ENCODE assay signal across 8 mouse cellular contexts in genomic region chr12:73286287-73287092, GRCm38 (mm10). TPM values are rescaled to one million over a fixed set of nuclear protein-coding genes. Genes with fewer than 3 reads are reported as not detected.
DNase-seq lines count a peak whose midpoint lies in the region; ATAC-seq and TF ChIP-seq lines count a peak whose summit lies in the region.

Trmt5 (minus strand) TSS chr12:73286710.
Slc38a6 (plus strand) TSS chr12:73286779.

- H3K9me3 ChIP-seq in E14TG2a.4 (ENCODE audit: low read length) = no peaks in the 10 kb centered on the region
- H3K9me3 ChIP-seq in forebrain, embryonic 13.5 days (replicated peaks) = no peaks in the 10 kb centered on the region
- H3K9me3 ChIP-seq in neural tube, embryonic 15.5 days (replicated peaks) = no peaks in the 10 kb centered on the region

- peak within 1 kb of the TSS; percentile 75 for H3K27ac ChIP-seq in forebrain, embryonic 13.5 days
- H3K27ac ChIP-seq in neural tube, embryonic 15.5 days (replicated peaks) = peak within 1 kb of the TSS; percentile 87

- DNase-seq in c-Kit-positive CD71-positive TER-119-positive erythroid progenitor cells, embryonic 14.5 days (ENCODE audit: low spot score) = peak; percentile 87
- peak; percentile 90 to 94 for DNase-seq in heart, postnatal 14 days
- DNase-seq in layer of hippocampus, adult 11-12 months (ENCODE audit: low spot score) = peak; percentile 93
- DNase-seq in lung, adult 18-20 months = peak; percentile 92 to 94
- DNase-seq in testis, postnatal 14 days (ENCODE audit: low spot score) = peak; percentile 94

- H3K4me1 ChIP-seq in E14TG2a.4 (replicated peaks; ENCODE audit: low read depth, low read length) = peaks cover 33% of the 10 kb centered on the region
- peaks cover 17% of the 10 kb centered on the region for H3K4me1 ChIP-seq in forebrain, embryonic 13.5 days
- H3K4me1 ChIP-seq in neural tube, embryonic 15.5 days = peaks cover 43% of the 10 kb centered on the region

- intact Hi-C loops in heart, postnatal 14 days (cut with DNase I) = loop anchor here (2.0 to 10.0 kb wide), 4 partner anchors 79 to 242 kb away; partner anchors contain the start of gene Mnat1

- ATAC-seq in forebrain, embryonic 13.5 days = peak; percentile 98
- ATAC-seq in neural tube, embryonic 15.5 days (ENCODE audit: low FRiP score) = peak; percentile 97

- H3K4me2 ChIP-seq in forebrain, embryonic 13.5 days = peak within 1 kb of the TSS; percentile 70
- H3K4me2 ChIP-seq in neural tube, embryonic 15.5 days = peak within 1 kb of the TSS; percentile 80

- no peak for TF ChIP-seq CTCF in E14TG2a.4 (conservative IDR thresholded peaks at IDR 0.05; ENCODE audit: low read length)

- H3K9ac ChIP-seq in forebrain, embryonic 13.5 days = peak within 1 kb of the TSS; percentile 87
- H3K9ac ChIP-seq in neural tube, embryonic 15.5 days (replicated peaks) = peak within 1 kb of the TSS; percentile 91

- H3K27me3 ChIP-seq in E14TG2a.4 (ENCODE audit: insufficient read depth, low read length) = no peaks in the 10 kb centered on the region
- no peaks in the 10 kb centered on the region for H3K27me3 ChIP-seq in forebrain, embryonic 13.5 days
- no peaks in the 10 kb centered on the region for H3K27me3 ChIP-seq in neural tube, embryonic 15.5 days (replicated peaks)

- under 1% methylated on average over 52 of the region's 53 CpGs for WGBS in forebrain, embryonic 13.5 days
- under 1% methylated on average over 53 of the region's 53 CpGs for WGBS in neural tube, embryonic 15.5 days

- peaks cover 42% of the 10 kb centered on the region for H3K36me3 ChIP-seq in E14TG2a.4 (ENCODE audit: insufficient read depth, low read length)
- peaks cover 21% of the 10 kb centered on the region for H3K36me3 ChIP-seq in forebrain, embryonic 13.5 days (ENCODE audit: poor library complexity, severe bottlenecking)
- peaks cover 15% of the 10 kb centered on the region for H3K36me3 ChIP-seq in neural tube, embryonic 15.5 days

- peak within 1 kb of the TSS; percentile 96 for H3K4me3 ChIP-seq in E14TG2a.4 (replicated peaks; ENCODE audit: low read length)
- H3K4me3 ChIP-seq in forebrain, embryonic 13.5 days = peak within 1 kb of the TSS; percentile 75
- peak within 1 kb of the TSS; percentile 88 for H3K4me3 ChIP-seq in neural tube, embryonic 15.5 days (replicated peaks)

RNA-seq across cellular contexts. Expression of gene Trmt5, which starts in this region (rescaled TPM):
- 15.8 TPM in 2 replicates for polyA plus RNA-seq in forebrain, embryonic 13.5 days (2015; fragmentation: Nextera tagmentation; extraction: Ambion mirVana)
- 10 to 100 TPM; 42.6 to 47.3 TPM for total RNA-seq in heart, postnatal 14 days (2021)
- 15.3 and 16.6 TPM in 2 replicates for polyA plus RNA-seq in neural tube, embryonic 15.5 days (2015; fragmentation: Nextera tagmentation; extraction: Ambion mirVana)

RNA-seq across cellular contexts. Expression of gene Slc38a6, which starts in this region (rescaled TPM):
- 7.4 and 7.6 TPM in 2 replicates for polyA plus RNA-seq in forebrain, embryonic 13.5 days (2015; fragmentation: Nextera tagmentation; extraction: Ambion mirVana)
- total RNA-seq in heart, postnatal 14 days (2021) = 1 to 10 TPM; 6.2 to 6.9 TPM
- polyA plus RNA-seq in neural tube, embryonic 15.5 days (2015; fragmentation: Nextera tagmentation; extraction: Ambion mirVana) = 10.3 and 11.3 TPM in 2 replicates

Comparison
In these comparisons a context has a peak if more than half of its experiments do, and no peak if none do; other contexts are left out.
1. Peak in every context shown above with its lines: DNase-seq, ATAC-seq, H3K4me3 ChIP-seq and H3K27ac ChIP-seq.